Mouse (Mus musculus) kidney, postnatal 10 days (tissue): ENCODE results near the gene Aox3.

ENCODE experiments used
- DNase-seq: peaks from one replicate; pipeline ENCODE4 v3.0.0; 2021; ENCODE audit warnings: mixed read lengths

Gene Aox3

DNA sequence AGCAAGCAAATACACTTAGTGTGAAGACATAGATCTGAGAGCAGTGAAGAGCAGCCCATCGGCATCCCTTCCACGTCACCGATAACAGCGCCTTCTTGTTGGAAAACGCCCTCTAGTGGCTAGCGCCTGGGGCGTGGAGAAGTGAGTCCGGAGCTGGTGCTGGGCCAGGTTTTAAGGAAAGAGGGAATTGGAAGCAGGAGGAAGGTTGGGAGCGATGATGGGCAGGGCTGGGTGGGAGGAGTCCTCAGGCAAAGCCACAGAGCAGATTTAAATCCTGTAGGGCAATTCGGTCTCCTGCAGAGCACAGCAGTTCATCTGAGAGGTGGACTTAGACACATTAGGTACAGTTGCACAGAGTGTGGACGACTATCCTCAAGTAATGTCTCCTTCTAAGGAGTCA, at the start of gene Aox3:
Gene Aox3, plus strand, starts transcription at position 251 of the 400 bp plus-strand sequence.
- DNase-seq, result peak; percentile 86

DNA sequence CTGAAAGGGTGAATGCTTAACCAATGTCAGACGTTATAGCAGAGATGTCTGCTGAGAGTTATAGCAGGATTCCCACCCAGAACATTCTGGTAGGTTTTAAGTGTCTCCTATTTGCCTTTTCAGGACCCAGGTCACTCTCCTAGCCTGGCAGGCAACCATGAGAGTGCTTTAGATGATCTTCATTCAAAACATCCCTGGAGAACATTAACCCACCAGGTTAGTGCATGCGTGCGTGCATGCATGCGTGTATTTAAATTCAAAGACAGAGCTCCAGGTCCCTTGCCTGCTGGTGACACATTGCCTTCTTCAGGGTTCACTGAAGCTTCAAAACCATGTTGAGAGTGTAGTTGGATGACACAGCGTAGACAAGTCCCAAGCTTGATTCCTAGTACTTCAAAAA, 47.8 kb upstream of the Aox3 start:
- DNase-seq, result no peak

DNA sequence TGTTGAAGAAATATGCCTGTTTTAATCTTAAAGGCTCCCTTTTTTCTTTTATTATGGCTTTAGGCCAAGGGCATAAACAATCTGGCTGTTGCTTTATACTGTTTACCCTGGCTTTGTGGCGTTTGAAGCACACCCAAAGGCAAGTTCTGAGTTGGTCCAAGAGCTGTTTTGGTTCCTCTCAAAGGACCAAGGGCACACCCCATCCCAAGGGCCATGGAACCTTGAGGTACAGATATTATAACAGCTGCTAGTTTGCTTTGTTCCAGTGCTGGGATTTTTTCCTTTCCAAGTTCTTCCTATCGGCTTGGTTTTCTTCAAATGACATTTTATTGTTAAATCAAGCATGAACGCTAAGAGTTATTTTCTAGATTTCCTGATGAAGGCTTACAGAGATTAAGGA, 47.3 kb upstream of the Aox3 start:
- no peak for DNase-seq

DNA sequence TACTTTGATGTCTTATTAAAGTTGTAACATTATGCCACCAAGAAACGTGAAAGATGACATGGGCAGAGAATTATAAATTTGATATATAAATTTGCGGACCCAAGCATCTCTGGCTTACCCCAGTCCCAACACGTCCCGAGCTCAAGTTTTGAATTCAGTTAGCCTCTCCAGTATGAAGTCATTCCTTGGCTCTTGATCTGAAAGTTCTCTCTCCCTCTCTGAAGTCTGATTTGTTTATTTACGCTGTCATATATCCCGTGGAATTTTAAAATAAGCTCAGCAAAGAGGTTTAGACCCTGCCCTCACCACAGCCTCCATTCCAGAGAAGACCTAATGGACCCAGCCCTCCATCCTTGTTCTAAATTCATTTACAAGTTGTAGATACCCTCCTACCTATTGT, 43.7 kb upstream of the Aox3 start:
- DNase-seq, result no peak

DNA sequence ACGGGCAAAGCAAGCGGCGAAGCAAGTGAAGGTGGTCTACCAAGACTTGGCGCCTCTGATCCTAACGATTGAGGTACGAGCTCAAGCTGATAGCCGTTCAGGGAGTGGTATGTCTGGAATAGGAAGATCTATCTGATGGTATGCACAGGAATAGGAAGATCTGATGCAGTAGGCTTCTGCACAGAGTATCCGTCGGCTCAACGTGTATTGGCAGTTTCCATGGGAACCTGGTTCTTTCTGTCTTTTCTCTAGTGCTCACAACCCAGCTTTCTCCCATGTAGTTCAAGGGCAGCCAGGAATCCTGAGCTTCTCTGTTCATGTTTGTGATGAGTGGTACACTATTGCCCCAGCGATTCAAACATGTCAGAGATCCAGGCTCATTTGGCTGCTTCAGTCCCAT, 42.8 kb upstream of the Aox3 start:
- no peak for DNase-seq

DNA sequence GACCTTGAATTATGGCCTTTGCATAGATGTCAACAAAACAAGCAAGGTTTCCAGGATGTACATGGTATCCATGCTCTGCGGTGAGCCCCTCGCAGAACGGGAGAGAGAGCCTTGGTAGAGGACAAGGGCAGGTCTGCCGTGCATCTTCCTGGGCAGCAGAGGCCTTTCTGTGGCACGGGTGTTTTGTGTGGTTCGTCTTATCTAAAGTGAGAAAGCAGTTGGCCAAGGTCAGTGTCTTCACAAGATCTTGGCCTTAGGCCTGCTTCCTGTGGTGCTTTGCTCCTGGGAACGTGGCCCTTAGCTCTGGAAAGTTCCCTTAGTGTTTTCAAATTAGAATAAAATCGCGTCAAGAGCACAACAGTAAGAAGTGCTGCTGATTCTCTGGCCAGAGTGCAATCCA, 41.9 kb upstream of the Aox3 start:
- no peak for DNase-seq

DNA sequence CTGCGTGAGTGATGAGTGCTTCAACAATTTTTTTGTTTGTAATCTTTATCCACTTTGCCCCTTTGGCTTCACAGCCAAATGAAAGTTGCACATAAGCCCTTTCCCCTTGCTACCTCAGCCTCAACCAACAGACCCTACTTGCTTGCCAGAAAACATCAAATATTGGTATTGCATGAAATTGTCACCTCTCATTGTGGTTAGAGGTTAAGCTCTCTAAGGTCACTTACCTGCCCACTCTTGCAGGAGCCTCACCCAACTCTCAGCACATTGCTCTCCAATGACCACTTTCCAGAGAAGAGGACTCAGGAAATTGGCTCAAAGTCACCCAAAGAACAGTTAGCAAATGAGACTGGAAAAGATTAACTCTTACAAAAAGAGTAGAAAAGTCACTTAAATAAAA, 41.4 kb upstream of the Aox3 start:
- no peak for DNase-seq

DNA sequence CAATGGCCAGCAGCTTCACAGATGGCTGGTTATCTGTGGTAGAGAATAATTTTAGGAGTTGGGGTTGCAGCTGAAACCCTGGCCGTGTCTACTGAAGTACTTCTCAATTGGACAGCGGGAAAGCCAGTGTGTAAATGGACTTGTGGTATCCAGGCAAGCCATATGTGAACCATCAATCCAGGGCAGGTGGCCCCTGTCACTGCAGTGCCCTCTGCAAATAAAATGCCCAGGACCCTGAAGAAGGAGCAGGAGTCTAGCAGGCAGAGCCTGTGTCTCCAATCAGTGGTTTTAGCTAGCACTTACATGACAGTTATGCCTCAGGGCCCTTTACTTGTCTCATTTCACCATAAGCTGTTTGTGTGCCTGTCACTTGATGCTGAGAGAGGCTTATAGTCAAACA, 40.5 kb upstream of the Aox3 start:
- no peak for DNase-seq

DNA sequence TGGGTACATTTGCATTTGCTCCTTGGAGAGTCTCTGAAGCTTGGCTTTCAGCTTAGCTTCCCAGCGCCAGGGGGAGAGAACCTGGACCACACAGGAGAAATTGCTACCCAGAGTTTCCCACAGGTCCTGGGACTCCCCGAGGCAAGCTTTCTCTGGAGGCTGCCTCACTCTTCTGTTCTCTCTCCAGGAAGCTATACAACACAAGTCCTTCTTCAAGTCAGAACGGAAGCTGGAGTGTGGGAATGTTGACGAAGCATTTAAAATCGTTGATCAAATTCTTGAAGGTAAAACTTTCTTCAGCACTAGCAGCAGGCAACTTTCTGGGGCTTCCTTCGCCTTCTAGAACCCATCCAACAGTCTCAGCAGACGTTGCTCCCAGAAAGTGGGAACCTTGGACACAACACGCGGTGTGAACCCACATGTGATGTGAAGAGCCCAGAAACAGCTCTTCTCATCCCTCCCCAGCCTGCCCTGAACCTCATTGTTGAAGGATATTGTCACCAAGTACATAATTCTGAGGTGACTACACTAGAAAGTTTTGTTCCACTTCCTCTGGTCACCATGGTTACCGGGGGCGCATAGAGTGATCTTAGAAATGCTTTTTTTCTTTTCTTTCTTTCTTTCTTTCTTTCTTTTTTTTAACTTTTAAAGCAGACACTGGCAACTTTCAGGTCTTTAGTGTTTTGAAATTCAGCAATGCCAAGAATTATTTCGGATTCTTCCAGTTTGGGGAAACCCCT, 39.8 kb upstream of the Aox3 start:
- DNase-seq, result no peak

DNA sequence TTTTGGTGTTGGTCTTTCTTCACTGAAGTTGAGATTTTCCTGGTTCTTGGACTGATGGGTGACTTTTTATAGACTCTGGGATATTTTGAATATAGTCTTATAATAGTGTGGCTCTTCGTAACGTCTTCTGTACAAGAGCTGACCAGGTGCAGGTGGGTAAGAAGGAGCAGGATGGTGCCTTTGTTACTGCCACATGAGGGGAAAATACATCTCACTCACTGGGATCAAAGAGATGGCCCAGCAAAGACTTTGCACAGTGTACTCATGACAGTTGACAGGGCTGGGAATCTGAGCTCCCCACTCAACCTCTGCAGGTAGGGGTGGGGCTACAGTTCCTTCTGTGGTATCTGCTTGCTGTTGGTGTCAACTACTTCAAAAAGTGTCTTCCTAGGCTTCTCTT, 38.7 kb upstream of the Aox3 start:
- DNase-seq, result no peak

DNA sequence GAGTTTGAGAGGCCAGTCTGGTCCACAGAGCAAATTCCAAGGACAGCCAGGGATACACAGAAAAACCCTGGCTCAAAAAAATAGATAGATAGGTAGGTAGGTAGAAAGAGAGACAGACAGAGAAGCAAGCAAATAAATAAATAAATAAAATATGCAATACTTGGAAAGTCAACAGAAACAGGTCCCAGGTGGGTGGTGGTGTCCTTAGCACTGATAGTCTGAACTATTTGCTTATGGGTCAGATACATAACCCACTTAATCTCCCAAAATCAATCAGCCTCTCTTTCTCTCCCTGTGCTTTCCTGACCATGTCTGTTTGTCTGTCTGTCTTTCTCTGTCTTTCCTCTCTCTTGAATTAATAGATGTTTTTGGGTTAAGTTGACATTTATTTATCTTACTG, 35.0 kb upstream of the Aox3 start:
- DNase-seq, result no peak

DNA sequence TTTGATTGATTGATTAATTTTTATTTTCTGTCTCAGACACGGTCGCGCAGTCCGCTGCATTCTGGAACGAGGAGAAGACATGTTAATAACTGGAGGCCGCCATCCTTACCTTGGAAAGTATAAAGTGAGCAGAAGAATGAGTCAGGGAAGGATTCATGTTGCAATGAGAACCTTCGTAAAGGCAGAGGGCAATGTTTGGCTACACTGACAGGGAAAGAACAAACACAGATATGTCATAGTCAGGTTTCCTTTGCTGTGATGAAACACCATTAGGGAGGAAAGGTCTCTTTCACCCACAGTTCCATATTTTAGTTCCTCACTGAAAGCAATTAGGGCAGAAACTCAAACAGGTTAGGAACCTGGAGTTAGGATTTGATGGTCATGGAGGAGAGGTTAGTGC, 34.5 kb upstream of the Aox3 start:
- DNase-seq, result no peak

DNA sequence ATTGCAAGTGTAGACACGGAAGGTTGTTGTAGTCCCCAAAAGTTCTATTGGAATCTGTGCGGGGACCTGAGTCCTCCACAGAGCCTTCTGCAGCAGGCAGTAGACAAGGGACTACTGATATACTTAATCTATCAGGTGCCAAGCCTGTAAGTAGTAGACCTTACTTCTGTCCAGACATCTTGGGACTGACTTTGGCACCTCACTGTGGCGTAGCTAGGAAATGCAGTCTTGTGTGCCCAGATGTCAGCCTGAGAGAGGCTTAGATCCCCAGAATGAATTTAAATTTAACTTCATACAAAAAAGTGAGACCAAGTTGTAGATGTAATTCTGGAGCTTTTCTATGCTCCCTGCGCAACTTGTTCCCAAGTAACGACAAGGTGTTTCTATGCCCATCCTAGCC, 33.2 kb upstream of the Aox3 start:
- DNase-seq, result no peak

DNA sequence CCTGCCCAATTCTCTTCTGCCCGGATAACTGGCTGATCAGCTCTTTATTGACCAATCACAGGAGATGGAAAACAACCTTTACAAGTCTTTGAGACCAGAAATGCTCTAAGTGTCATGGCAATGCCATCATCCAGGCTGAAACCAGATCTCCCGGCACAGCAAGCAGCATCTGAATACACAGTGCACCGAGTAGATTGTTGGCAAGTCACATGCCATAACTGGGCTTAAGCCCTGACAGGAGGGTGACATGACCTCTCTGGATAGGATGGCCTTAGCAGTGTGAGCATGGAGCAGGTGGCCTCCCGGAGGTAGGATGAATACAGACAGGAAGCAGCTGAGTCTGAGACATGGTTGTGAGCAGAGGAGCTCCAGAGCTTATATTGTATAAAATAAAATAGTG, 32.5 kb upstream of the Aox3 start:
- no peak for DNase-seq

DNA sequence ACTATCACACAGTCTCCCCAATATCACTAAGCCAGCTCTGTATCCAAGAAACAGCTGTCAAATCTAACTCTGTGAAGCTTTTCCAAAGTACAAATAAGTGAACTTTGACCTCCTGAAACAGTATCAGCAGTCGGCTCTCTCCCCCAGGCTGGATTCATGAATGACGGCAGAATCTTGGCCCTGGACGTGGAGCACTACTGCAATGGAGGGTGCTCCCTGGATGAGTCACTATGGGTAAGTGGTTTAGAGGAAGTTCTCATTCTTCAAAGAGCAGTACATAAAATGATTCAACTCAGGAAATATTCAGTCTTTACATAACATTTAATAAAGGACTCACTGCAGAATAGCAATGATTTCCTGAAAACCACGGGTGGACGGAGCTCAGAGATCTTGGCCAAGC, 31.6 kb upstream of the Aox3 start:
- DNase-seq, result no peak

DNA sequence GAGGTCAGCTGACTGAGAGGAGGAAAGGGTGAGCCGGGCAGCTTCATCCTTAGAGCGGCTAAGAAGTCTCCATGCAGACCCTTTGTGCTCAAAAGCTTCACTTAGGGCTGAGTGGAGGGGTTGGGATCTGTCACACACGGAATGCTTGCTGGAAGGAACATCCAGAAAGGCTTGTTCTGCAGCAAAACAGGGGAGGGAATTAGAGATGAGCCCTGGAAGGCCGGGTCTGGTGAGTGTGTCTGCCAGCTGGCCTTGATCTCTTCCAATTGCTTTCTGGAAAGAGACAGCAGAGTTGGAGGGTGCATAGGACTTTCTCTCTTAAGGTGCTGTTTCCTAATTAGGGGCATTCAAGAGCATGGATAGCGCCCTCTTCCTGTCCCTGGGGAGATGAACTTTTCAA, 23.6 kb upstream of the Aox3 start:
- no peak for DNase-seq

DNA sequence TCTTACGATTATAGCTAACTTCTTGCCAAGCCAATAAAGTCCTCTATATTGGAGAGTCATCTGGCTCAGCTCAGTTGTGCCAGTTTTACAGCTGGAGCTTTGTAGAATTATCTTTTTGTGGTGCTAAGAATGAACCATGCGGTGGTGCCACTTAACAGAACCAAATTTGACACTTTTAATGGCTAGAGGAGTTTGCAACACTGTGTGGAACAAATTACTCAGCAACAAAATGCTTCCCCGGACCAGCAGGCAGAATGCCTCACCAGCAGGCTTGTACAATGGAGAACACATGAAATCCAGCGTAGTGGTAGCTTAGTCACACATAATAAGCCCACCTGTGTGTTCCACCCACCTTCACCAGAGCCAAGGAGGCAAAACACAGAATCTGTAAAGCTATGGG, 22.7 kb upstream of the Aox3 start:
- DNase-seq, result no peak

DNA sequence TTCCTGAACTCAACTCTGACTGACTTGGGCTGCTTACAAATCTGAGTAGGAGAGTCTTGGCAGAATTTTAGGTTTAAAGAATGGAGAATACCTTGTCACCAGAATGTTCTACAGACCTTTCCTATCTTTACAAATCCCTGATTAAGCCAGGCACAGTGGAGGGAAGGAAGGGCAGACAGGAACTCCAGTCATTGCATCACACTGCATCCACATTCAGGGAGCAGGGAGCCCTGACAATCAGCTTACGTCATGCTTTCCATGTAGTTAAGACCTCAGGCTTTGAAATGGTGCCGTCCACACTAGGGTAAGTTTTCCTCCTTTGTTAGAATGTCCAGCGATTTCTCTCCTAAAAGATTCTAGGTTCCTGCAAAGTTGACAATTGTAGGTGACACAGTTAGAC, 21.7 kb upstream of the Aox3 start:
- no peak for DNase-seq

DNA sequence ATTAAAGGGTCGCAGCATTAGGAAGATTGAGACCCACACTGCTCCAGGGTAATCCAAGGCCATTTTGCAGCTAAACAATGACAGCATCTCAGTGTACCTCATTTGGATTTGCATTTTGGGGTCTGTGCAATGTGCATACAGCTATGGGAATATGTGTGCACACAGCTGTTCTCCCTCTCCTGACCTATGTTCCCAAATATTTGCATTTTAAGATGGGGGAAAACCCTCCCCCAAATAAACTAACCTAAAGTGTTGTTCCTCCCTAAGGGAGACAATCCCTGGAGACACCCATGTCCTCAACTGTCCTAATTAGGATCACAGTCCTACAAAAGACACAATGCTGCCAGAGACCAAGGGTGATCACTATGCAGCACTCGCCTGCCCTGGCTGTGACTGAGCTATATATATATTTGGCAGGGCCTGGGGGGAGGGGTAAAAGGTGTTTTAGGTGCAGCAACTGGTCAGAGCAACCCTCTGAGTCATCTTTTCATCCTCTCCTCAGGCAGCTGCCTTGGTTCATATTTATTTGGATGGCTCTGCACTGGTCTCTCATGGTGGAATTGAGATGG, 20.9 kb upstream of the Aox3 start:
- DNase-seq, result no peak

DNA sequence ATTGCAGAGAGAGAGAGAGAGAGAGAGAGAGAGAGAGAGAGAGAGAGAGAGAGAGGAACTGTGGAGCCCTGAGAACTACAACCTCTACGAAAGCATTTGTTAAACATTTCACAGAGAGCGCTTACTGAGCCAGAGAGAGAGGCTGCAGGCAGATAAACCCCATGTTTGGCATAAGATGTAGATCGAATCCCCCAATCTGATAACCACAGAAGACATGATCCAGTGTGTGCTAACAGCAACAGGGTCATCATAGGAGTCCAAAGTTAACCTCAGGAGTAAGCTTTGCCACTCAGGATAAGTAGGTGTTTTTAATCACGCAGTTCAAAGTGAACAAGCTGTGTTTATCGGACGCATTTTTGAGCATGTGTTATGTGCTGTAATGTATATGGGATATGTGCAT, 15.6 kb upstream of the Aox3 start:
- DNase-seq, result no peak

DNA sequence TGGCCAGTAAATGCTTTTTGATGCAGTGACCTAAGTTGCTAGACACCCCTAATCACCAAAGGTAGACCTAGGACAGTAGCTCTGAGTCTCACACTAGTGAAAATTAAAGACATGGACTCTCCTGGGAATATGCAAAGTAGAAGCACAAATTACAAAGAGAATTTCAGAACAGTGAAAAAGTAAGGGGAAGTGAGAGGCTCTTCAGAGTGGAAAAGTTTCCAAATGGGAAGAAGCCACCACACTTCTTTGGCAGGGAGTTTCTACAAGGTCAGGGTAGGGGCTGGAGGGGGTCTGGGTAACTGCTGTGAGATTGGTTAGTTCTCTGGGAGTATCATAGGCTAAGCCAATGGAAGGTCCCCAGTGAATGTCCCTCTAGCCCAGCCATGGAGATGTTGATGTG, 13.8 kb upstream of the Aox3 start:
- DNase-seq, result no peak

DNA sequence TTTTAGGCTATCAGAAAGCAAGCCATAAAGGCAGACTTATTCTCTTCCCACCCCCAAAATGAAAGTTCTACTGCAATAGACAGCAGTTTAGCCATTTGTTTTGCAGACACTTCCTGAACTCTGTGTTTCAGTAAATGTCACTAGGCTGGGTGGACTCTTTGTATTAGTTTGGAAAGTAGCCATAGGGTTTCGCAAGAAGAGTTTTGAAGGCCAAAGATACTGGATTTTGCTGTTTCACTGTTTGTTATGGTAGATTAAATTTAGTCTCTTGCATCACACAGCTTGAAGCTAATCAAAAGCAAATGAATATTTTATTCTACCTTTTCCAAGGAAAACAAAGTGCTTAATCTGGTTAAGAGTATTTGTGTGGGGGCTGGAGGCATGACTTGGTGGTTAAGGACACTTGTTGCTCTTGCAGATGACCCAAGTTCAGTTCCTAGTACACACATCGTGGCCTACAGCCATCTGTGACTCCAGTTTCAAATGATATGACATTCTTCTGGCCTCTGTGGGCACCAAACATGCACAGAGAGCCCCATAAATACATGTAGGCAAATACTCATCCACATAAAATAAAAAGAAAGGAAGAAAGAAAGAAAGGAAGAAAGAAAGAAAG, 11.3 kb upstream of the Aox3 start:
- no peak for DNase-seq

DNA sequence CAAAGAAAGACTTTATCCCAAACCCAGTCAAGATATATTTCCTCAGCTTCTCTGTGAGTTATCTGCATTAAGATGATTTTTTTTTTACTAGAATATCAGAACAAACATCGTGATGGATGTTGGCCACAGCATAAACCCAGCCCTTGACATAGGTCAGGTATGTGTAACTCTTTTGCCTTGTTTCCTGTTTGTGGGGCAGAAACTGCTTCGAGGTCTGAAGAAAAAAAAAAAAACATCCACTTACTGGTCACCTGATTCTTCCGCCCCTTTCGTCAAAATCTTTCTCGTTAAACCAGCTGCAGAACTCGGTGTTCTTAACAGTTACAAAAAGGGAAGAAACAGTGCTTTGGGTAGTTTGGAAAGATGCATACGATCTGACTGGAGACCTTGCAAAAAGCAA, 10.4 kb upstream of the Aox3 start:
- no peak for DNase-seq

DNA sequence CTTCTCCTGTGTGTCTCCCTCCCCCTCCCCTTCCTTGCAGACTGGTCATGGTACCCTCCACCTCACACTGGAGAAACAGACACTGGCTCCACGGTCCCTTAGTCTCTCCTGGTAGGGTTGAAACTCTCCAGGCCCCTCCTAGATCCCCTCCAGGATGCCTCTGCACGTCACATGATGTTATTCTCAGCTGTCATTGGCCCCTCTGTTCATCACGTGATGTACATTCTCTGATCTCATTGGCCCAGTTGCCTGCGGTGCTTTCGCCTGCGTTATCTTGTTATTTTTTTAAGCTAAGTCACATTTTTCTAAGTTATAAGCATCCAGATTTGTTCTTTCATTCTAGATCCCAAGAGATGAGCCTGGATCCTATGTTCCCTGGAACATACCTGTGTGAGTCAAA, 7.2 kb upstream of the Aox3 start:
- DNase-seq, result no peak

DNA sequence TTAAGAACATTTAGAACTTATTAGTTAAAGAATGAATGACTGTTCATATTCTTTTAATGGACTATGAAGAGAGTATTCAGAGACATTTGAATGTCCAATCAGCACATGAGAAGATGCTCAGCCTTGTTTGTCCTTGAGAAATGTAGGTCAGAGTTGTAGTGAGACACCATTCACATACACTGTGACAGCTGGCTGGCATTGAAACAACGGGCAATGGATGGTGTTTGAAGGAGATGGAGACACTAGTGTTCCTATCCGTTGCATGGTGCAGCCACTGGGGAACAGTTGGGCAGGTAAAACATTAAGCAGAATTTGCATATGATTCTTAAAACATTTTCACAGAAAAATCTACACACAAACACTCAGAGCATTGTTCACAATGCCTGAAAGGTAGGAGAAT, 5.9 kb upstream of the Aox3 start:
- no peak for DNase-seq
